Mouse (Mus musculus): ENCODE results near the gene Mrpl10. TPM values are rescaled to one million over a fixed set of nuclear protein-coding genes. Genes with fewer than 3 reads are reported as not detected.

Gene Mrpl10
- polyA plus RNA-seq, 1 experiment from 2014 or later = 85.5 TPM

DNA sequence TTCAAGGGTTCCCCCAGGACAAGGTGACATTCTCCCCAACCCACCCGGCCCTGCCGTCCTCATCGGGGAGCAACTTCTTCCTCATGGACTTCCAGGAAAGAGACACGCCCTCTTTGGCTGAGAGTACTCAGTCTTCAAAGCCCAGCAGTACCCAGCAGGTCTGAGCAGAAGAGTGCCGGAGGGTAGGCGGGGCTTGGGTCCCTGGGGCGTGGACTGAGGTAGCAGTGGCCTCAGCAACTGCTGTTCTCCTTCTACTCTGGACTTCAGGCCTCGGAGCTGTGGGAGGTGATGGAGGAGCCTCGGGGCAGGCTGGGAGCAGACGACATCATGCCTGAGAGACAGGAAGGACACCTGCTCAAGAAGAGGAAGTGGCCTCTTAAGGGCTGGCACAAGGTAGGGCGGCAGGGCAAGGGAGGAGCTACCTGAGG, 10.9 kb downstream of the Mrpl10 start:
- Histone ChIP-seq H3K4me1 (ENCODE audit: insufficient read depth) (0 out of 2 replicates have a peak, but pooled peaks cover 8% of the 10 kb centered on the region), H3K36me3 (ENCODE audit: insufficient read depth) (peaks cover 50% of the 10 kb centered on the region), H3K27me3 (ENCODE audit: insufficient read depth, low read length) (no peaks in the 10 kb centered on the region), H3K9ac (no peak overlapping the region; the same call in none of the 2 replicates), H3K4me3 (ENCODE audit: low read depth, low read length) (peak overlapping the region; percentile 65; the same call in 1 of the 2 replicates), H3K9me3 (ENCODE audit: low read depth, low read length) (no peaks in the 10 kb centered on the region), H3K27ac (ENCODE audit: low read depth) (peak overlapping the region; percentile 69; the same call in 1 of the 2 replicates), H3K4me2 (peak overlapping the region; percentile 90)
- ATAC-seq (ENCODE audit: insufficient read depth) = peak; percentile 65
- peak; percentile 61 for DNase-seq
- TF ChIP-seq CTCF (IDR thresholded peaks at IDR 0.05; ENCODE audit: low read depth) = no peak
- 21% methylated on average over 11 of the region's 11 CpGs for WGBS

GRCm38 (mm10) chr11:97063274-97063920, 22.0 kb downstream of the Mrpl10 start:
- ATAC-seq (ENCODE audit: insufficient read depth) (no peak), DNase-seq (no peak)
- H3K4me3 ChIP-seq (ENCODE audit: low read depth, low read length) = no peak overlapping the region
- no peak overlapping the region for H3K9ac ChIP-seq
- no peaks in the 10 kb centered on the region for H3K27me3 ChIP-seq (ENCODE audit: insufficient read depth, low read length)
- no peak overlapping the region; the same call in 1 of the 2 replicates for H3K27ac ChIP-seq (ENCODE audit: low read depth)
- H3K4me1 ChIP-seq (ENCODE audit: insufficient read depth) = no peaks in the 10 kb centered on the region
- H3K36me3 ChIP-seq (ENCODE audit: insufficient read depth) = peaks cover 40% of the 10 kb centered on the region
- TF ChIP-seq CTCF (IDR thresholded peaks at IDR 0.05; ENCODE audit: low read depth) = no peak
- 63% methylated on average over 9 of the region's 9 CpGs for WGBS
- no peak overlapping the region; the same call in 1 of the 2 replicates for H3K4me2 ChIP-seq
- H3K9me3 ChIP-seq (ENCODE audit: low read depth, low read length) = no peaks in the 10 kb centered on the region

- Histone ChIP-seq H3K27ac (ENCODE audit: low read depth) (no peak overlapping the region), H3K9me3 (ENCODE audit: low read depth, low read length) (no peaks in the 10 kb centered on the region), H3K4me1 (ENCODE audit: insufficient read depth) (no peaks in the 10 kb centered on the region), H3K4me3 (ENCODE audit: low read depth, low read length) (no peak overlapping the region), H3K36me3 (ENCODE audit: insufficient read depth) (peaks cover 39% of the 10 kb centered on the region), H3K9ac (no peak overlapping the region), H3K27me3 (ENCODE audit: insufficient read depth, low read length) (no peaks in the 10 kb centered on the region), H3K4me2 (no peak overlapping the region)
- ATAC-seq (ENCODE audit: insufficient read depth) (no peak), DNase-seq (no peak)
- WGBS = 82% methylated on average over 3 of the region's 3 CpGs
- TF ChIP-seq CTCF (IDR thresholded peaks at IDR 0.05; ENCODE audit: low read depth) = peak; percentile 32; the same call in 1 of the 2 replicates
These were observed 22.5 kb downstream of the Mrpl10 start for GRCm38 (mm10) chr11:97063921-97064295.

DNA sequence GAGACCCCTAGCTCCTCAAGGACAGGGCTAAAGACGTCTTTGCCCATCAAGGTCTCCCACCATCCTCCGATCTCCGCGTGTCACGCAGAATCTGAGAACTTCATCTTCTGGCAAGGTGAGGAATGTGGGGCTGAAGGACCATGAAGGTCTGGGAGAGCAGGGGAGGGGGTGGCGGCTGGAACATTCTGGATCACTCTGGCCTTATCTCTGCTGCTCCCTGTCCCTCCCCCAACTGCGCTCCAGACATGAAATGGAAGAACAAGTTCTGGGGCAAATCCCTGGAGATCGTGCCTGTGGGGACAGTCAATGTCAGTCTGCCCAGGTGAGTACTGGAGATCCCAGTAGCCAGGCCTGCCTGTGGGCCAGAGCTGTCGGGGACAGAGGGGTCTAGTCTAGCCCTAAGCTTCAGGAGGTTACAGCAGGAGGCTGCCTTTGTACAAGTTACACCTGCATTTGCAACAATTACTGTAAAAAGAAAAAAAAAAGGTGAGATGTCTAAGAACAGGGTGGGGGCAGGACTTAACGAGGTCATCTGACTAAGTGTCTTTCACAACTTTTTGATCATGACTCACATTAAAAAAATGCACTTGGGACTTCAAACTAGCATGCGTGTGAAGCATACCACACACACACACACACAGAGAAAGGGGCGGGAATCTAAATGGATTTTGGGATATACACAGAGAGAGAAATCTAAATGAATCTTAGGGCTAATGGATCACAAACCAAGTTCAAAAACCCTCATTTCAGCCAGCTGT, 24.4 kb downstream of the Mrpl10 start:
- Histone ChIP-seq H3K36me3 (ENCODE audit: insufficient read depth) (peaks cover 25% of the 10 kb centered on the region), H3K4me2 (no peak overlapping the region), H3K27me3 (ENCODE audit: insufficient read depth, low read length) (no peaks in the 10 kb centered on the region), H3K4me1 (ENCODE audit: insufficient read depth) (no peaks in the 10 kb centered on the region), H3K4me3 (ENCODE audit: low read depth, low read length) (no peak overlapping the region), H3K27ac (ENCODE audit: low read depth) (no peak overlapping the region), H3K9ac (no peak overlapping the region), H3K9me3 (ENCODE audit: low read depth, low read length) (no peaks in the 10 kb centered on the region)
- ATAC-seq (ENCODE audit: insufficient read depth) = no peak
- DNase-seq = no peak
- TF ChIP-seq CTCF (IDR thresholded peaks at IDR 0.05; ENCODE audit: low read depth) = no peak
- WGBS = 76% methylated on average over 12 of the region's 12 CpGs

DNA sequence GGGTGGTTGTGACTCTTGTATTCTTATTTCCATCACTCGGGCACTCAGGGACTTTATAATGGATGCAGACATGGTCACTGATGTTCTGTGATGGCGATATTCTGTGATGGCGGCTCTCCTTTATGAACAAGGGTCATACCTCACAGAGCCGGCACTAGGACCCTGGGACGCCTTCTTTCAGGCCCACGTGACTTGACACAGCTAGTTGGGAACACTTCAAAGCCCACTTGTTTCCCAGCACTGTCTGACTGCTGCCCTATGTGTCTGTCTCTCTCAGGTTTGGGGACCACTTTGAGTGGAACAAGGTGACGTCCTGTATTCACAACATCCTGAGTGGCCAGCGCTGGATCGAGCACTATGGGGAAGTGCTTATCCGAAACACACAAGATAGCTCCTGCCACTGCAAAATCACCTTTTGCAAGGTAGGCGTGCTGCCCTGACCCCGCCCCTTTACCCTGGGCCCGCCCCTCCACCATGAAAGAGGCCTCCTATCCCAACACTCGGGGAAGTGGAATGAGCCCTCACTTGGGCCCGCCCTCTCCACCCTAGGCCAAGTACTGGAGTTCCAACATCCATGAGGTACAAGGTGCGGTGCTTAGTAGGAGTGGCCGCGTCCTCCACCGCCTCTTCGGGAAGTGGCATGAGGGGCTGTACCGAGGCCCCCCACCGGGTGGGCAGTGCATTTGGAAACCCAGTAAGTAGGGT, 25.4 kb downstream of the Mrpl10 start:
- H3K36me3 ChIP-seq (ENCODE audit: insufficient read depth) = peaks cover 15% of the 10 kb centered on the region
- H3K4me2 ChIP-seq = no peak overlapping the region
- TF ChIP-seq CTCF (IDR thresholded peaks at IDR 0.05; ENCODE audit: low read depth) = no peak
- H3K4me3 ChIP-seq (ENCODE audit: low read depth, low read length) = no peak overlapping the region
- no peak overlapping the region for H3K9ac ChIP-seq
- H3K9me3 ChIP-seq (ENCODE audit: low read depth, low read length) = no peaks in the 10 kb centered on the region
- ATAC-seq (ENCODE audit: insufficient read depth) (0 out of 2 replicates have a peak, but pooled peaks have one; percentile 14), DNase-seq (no peak)
- 48% methylated on average over 22 of the region's 22 CpGs for WGBS
- no peaks in the 10 kb centered on the region for H3K4me1 ChIP-seq (ENCODE audit: insufficient read depth)
- H3K27me3 ChIP-seq (ENCODE audit: insufficient read depth, low read length) = no peaks in the 10 kb centered on the region
- no peak overlapping the region for H3K27ac ChIP-seq (ENCODE audit: low read depth)

DNA sequence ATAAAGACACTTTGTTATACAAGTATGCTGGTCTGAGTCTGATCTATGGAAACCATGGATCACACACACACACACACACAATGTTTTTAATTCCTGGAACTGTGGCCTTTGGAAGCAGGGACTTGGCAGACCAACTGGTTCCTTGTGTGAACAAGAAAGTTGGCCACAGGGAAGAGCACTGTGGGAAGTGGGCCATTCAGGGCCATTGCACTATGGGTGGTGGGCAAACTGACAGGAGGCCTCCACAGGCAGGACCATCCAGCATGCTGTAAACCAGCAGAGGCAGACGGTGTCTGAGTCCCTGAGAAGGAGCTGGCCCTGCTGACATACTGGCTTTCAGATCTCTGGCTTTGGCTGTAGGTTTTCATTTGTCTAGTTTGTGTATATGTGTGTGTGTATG, 28.0 kb downstream of the Mrpl10 start:
- H3K36me3 ChIP-seq (ENCODE audit: insufficient read depth) = peaks cover 15% of the 10 kb centered on the region
- no peak overlapping the region for H3K9ac ChIP-seq
- H3K27me3 ChIP-seq (ENCODE audit: insufficient read depth, low read length) = no peaks in the 10 kb centered on the region
- ATAC-seq (ENCODE audit: insufficient read depth) (no peak), DNase-seq (no peak)
- no peak overlapping the region for H3K27ac ChIP-seq (ENCODE audit: low read depth)
- H3K4me2 ChIP-seq = no peak overlapping the region
- TF ChIP-seq CTCF (IDR thresholded peaks at IDR 0.05; ENCODE audit: low read depth) = no peak
- WGBS = 46% methylated on average over 1 of the region's 1 CpGs
- no peaks in the 10 kb centered on the region for H3K4me1 ChIP-seq (ENCODE audit: insufficient read depth)
- H3K4me3 ChIP-seq (ENCODE audit: low read depth, low read length) = no peak overlapping the region
- H3K9me3 ChIP-seq (ENCODE audit: low read depth, low read length) = no peaks in the 10 kb centered on the region

GRCm38 (mm10) chr11:97069770-97070169, 28.4 kb downstream of the Mrpl10 start:
- WGBS = 71% methylated on average over 2 of the region's 2 CpGs
- ATAC-seq (ENCODE audit: insufficient read depth) (no peak), DNase-seq (no peak)
- H3K9ac ChIP-seq = no peak overlapping the region
- no peak for TF ChIP-seq CTCF (IDR thresholded peaks at IDR 0.05; ENCODE audit: low read depth)
- H3K4me1 ChIP-seq (ENCODE audit: insufficient read depth) = no peaks in the 10 kb centered on the region
- no peaks in the 10 kb centered on the region for H3K27me3 ChIP-seq (ENCODE audit: insufficient read depth, low read length)
- H3K27ac ChIP-seq (ENCODE audit: low read depth) = no peak overlapping the region
- H3K36me3 ChIP-seq (ENCODE audit: insufficient read depth) = peaks cover 15% of the 10 kb centered on the region
- no peaks in the 10 kb centered on the region for H3K9me3 ChIP-seq (ENCODE audit: low read depth, low read length)
- H3K4me2 ChIP-seq = no peak overlapping the region
- no peak overlapping the region for H3K4me3 ChIP-seq (ENCODE audit: low read depth, low read length)

Data from lung, embryonic 14.5 days (tissue).